Mouse (Mus musculus) gastrocnemius, postnatal 36 days (tissue): ENCODE measurements around the gene Fam49a. TPM values are rescaled to one million over a fixed set of nuclear protein-coding genes. Genes with fewer than 3 reads are reported as not detected.

Experiments
- DNase-seq, 2 experiments: peaks; one replicate each; pipeline ENCODE4 v3.0.0; 2022
- intact Hi-C: fragments of 180-260 bp; cut with DNase I; formaldehyde crosslinking; loops from one replicate; pipeline ENCODE4 v1.15.1; 2025
- total RNA-seq, 2 experiments: library from RNA; stranded (reverse); gene quantifications; 2 replicates each; pipeline ENCODE4 v1.2.3; 2021

Gene Fam49a
- total RNA-seq, 2 experiments from 2014 or later: 4.5 to 5.7 TPM

GRCm38 (mm10) chr12:12351816-12352552 lies 90.0 kb downstream of the Fam49a start:
- intact Hi-C loops: no loop called here

DNA sequence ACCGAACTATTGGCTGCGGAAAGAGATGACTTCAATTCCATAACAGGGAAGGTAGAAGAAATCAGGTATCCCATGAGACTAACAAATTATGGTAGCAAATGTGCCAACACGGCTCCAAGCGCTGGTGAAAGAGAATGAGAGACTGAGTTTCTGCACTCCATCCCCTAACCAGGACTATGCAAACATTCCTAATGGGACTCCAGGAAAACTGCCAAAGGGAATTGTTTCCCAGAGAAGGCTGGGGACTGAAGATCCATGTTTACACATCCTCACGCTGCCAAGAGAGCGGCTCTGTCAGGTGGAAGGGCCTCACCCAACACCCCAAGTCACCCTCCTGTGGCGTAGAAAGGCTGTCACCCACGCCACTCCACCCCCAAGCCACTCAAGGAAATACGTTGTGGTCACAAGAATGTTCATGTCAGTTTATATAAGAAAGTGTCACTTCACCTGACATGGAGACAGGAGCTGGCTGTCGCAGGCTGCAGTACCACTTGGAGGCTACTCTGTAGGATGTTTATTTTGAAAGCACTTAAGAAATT lies 92.2 kb downstream of the Fam49a start:
- intact Hi-C loops: no loop called here
- no peak for DNase-seq

More at GRCm38 (mm10) chr12:12351816-12352552, 90.0 kb downstream of the Fam49a start:
- no peak for DNase-seq

DNA sequence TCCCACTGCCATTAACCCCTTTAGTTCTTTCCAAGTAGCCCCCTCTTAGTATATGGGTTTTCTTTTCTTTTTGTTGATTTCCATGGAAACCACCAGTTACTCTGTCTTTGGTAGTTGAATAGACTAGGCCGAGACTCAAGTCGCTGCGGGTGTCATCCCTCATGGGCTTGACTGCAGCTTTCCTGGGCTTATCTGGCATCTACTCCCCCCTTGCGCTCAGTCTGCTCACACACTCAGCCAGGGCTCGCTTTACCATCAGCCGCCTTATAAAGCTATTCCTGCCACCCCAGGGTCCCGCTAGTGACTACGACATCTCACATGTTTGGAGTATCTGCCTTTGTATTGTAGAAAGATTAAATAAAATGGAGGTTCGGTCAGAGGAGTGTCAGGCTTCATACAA lies 94.1 kb downstream of the Fam49a start:
- intact Hi-C loops: no loop called here
- no peak for DNase-seq

- intact Hi-C loops: no loop called here
Measured at GRCm38 (mm10) chr12:12356463-12356862, 94.5 kb downstream of the Fam49a start.

DNA sequence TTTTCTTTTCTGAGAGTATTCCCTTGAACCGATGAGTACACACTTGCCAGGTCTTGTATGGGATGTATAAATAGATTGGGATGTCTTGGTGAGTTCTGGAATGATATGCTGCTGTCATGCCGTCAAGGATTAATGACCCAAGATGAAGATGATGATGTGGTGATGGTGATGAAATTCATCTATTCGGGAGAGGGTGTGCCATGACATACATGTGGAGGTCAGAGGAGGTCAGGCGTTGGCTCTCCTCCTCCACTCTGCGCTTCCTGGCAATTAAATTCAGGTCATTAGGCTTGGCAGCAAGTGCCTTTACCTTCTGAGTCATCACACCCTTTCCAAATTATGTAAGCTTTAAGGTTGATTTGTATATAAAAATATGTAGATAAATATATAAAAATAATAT lies 95.0 kb downstream of the Fam49a start:
- no peak for DNase-seq
- intact Hi-C loops: no loop called here

More at GRCm38 (mm10) chr12:12356463-12356862, 94.5 kb downstream of the Fam49a start:
- DNase-seq: peak; percentile 14 to 19

DNA sequence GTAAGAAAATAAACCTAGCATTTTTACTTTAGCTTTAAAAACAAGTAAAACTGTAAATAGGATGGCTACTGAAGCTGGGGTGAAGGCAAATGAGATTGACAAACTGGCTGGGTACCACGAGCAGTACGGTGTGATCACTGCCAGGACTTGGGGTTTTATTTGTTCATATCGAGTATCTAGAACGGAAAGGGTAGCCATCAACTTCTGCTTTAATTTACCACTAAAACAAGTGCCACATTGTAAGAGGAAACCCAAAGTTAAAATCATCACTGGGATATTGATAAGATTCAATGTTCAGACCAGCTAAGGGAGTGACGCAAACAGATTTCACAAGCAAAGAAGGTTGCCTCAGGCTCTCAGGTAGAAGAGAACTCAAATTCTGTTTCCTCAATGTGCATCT lies 98.0 kb downstream of the Fam49a start:
- DNase-seq: no peak
- intact Hi-C loops: no loop called here

GRCm38 (mm10) chr12:12362371-12362770 lies 100.4 kb downstream of the Fam49a start:
- no peak for DNase-seq
- intact Hi-C loops: no loop called here

GRCm38 (mm10) chr12:12364201-12364600 lies 102.3 kb downstream of the Fam49a start:
- intact Hi-C loops: no loop called here
- no peak for DNase-seq

DNA sequence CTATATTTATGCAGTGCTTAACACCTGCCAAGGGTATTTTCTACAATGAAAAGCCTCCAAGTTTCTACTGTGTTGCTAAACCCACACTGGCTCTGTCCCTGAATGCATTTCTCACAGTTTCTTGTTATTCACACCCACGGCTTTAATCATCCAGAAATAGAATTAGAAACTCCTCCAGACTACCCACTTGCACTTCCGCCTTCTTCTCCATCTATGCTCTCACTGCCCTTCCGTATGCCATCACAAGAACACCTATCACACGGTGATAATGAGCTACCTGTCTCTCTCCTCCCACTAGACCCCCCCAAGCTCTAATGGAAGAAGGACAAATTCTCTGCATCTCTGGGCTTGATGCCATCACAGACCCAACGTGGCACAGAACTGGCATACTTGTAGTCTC lies 105.5 kb downstream of the Fam49a start:
- DNase-seq: no peak
- intact Hi-C loops: no loop called here

DNA sequence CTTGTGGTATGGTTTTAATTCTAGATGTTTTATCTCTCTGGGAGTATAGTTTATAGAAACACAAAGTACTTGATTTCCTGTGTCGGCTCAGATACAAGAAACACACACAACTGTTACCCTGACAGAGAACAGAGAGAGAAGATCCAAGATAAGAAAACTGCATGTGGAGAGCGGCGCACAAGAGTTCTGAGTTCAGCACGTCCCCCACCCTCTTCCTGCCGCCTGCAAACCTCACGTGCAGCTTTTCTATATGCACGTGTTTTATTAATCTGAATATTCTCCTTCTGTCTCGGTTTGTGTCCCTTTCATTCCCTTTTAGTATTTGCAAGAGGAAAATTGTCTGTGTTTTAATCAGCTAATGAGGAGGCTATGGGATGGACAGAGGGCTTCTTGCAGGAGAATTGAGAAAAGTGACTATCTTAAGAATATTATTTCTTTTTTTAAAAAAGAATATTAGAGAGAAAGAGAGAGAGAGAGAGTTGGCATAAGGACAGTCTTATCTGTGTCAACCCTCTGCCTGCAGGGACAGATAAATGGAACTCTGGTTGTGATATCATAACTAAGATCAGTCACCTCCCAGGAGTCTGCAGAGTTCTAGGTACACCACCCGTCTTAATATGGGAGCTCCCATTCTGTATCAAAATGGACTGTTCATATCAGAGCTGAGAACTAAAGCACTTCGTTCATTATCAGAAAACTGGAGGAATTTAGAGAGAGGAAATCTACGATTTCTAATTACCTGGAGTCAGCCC lies 111.3 kb downstream of the Fam49a start:
- no peak for DNase-seq
- intact Hi-C loops: no loop called here

GRCm38 (mm10) chr12:12379056-12379455 lies 117.1 kb downstream of the Fam49a start:
- no peak for DNase-seq
- intact Hi-C loops: no loop called here

DNA sequence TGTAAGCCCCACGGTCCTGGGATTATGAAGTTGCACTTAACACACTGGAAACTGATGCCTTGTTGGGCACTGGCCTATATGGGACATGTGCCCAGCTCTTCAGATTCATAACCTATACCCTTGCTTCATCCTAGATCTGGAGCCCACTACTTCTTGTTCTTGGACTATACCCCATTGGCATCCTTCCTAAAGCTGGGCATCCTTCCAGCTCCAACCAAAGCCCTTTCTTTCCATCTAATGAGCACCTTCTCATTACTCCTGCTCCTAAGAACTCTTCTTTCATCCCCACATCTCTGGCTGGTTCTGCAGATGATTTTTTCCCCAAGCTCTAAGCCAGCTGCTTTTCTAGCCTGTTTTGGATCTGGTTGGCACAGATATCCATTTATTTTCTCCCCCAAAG lies 127.3 kb downstream of the Fam49a start:
- intact Hi-C loops: no loop called here

GRCm38 (mm10) chr12:12396224-12396623 lies 134.3 kb downstream of the Fam49a start:
- no peak for DNase-seq
- intact Hi-C loops: loop anchor here (1.0 to 5.0 kb wide), 2 partner anchors 73 to 219 kb away; no protein-coding TSS in a partner anchor

More for the DNA sequence above, 127.3 kb downstream of the Fam49a start:
- DNase-seq: no peak

DNA sequence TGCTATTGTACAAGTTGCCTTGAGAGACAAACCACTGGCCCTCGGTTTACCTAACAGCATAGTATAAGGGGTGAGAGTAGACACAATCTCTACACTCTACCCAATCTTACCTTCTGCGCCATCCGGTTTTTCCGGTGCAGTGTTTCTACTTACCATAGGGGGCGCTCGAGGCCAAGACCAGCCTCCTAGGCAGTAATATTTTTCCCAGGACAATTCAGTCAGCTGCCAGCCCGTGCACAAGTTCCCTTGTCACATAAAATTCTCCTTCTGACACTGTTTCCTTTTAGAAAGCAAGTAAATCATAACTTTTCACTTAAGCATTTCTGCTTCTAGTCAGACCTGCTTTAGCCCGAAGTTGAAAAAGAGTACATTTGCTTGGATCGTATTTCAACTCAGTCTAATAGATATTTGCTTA lies 139.1 kb downstream of the Fam49a start:
- DNase-seq: peak; percentile 34 to 44
- intact Hi-C loops: no loop called here

- DNase-seq: no peak
- intact Hi-C loops: no loop called here
Measured at GRCm38 (mm10) chr12:12401504-12401903, 139.6 kb downstream of the Fam49a start.

DNA sequence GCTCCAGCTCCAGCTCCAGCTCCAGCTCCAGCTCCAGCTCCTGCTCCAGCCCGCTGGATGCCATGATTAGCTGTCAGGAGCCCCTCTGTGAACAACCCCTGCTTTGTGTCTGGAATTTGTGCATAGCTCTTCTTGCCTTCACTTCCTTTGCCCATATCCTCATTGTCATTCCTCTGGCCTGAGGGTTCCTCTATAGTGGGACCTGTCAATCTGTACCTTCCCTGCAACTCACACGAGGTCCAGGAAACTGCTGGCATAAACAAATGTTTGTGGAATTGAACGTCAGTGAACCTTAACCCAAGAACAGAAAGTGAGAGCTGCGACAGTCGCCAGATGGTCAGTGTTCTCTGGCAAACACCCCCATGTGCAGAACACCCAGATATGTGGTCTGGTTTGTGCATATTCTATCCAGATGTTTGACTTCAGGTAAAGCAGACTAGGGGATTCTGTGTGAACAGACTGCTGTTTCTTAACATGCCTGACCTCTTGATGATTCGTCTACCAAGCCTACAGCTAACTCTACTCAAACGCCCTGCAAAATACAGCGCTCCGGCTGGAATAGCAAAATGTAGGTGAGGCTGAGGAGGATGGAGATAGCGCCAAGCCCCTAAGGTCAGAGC lies 143.7 kb downstream of the Fam49a start:
- DNase-seq: no peak
- intact Hi-C loops: no loop called here

GRCm38 (mm10) chr12:12409044-12409443 lies 147.1 kb downstream of the Fam49a start:
- intact Hi-C loops: no loop called here
- no peak for DNase-seq

- DNase-seq: peak; percentile 65 to 77
- intact Hi-C loops: loop anchor here (5.0 kb wide), 1 partner anchor 90 kb away; no protein-coding TSS in a partner anchor
Measured at GRCm38 (mm10) chr12:12412674-12413073, 150.7 kb downstream of the Fam49a start.

- intact Hi-C loops: loop anchor here (1.0 to 10.0 kb wide), 4 partner anchors 124 to 794 kb away; no protein-coding TSS in a partner anchor
- DNase-seq: no peak
Measured at GRCm38 (mm10) chr12:12420423-12420822, 158.5 kb downstream of the Fam49a start.

DNA sequence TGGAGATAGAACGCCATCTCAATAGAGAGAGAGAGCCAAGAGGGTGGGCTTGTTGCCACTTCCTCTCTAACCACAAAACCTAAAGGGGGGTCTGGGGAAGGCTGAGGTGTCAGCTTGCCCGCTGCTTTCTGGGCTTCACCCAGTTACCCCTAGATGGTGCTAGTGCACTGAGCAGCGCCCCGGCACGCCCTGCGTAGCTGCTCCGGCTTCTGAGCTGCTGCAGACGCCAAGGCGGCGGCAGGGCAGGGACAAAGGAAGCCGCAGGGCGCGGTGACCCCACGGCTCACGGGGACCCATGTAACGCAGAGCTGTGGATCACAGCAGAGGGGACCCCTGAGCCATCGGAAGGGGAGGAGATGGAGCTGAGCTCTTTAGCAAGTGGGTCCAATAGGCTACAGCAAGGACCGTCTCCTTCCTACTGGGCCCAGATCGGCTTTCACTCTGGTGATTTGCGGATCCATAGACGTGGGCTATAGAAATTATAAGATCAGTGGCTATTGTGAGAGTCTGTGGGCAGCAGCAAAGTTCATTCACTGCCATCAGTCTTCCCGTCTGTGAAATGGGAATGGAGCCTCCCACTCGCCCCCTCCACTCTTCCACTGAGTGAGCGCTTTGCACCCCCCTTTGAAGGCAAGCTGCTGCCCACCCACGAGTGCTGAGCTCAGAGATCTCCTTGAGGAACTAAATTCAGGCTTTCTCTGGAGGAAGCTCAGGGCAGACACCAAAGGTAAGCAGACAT lies 159.1 kb downstream of the Fam49a start:
- DNase-seq: peak; percentile 66 to 71
- intact Hi-C loops: loop anchor here (1.0 to 10.0 kb wide), 4 partner anchors 124 to 794 kb away; no protein-coding TSS in a partner anchor
